Mouse (Mus musculus) erythroblast, embryonic 14.5 days (primary cell): ENCODE results near the gene Mrpl4. TPM values are rescaled to one million over a fixed set of nuclear protein-coding genes. Genes with fewer than 3 reads are reported as not detected.

Source experiments
- H3K27me3 ChIP-seq: 2 replicates; pipeline ENCODE4 v1.6.1; 2012; ENCODE audit warnings: inconsistent platforms; ENCODE audit not compliant: control insufficient read depth
- H3K36me3 ChIP-seq: 2 replicates; pipeline ENCODE4 v1.6.1; 2012; ENCODE audit warnings: mild to moderate bottlenecking, inconsistent platforms; ENCODE audit not compliant: control insufficient read depth
- H3K4me1 ChIP-seq: 2 replicates; pipeline ENCODE4 v1.6.1; 2012; ENCODE audit warnings: inconsistent platforms; ENCODE audit not compliant: control insufficient read depth
- H3K4me3 ChIP-seq: replicated peaks from 2 replicates; pipeline ENCODE3; 2012; ENCODE audit warnings: moderate library complexity, mild to moderate bottlenecking, inconsistent platforms
- H3K9me3 ChIP-seq: 2 replicates; pipeline ENCODE4 v1.6.1; 2012; ENCODE audit warnings: low read length, inconsistent platforms, mixed read lengths; ENCODE audit not compliant: control insufficient read depth
- GATA1 ChIP-seq: IDR thresholded peaks from 2 replicates; pipeline ENCODE4 v1.6.1; 2012; ENCODE audit warnings: low read length, inconsistent platforms, mixed read lengths
- TAL1 ChIP-seq: IDR thresholded peaks from 3 replicates; pipeline ENCODE4 v1.6.1; 2012; ENCODE audit warnings: low read length, inconsistent platforms, mixed read lengths
- polyA plus RNA-seq: library from polyadenylated mRNA; stranded (reverse); fragments of >175 nt; gene quantifications from 2 replicates; pipeline ENCODE4 v1.2.3, GENCODE M21; 2012

Mrpl4 gene
- polyA plus RNA-seq, result 11.7 and 15.4 TPM in 2 replicates

- TF ChIP-seq GATA1 (no peak), TAL1 (no peak)
- Histone ChIP-seq H3K27me3 (no peaks in the 10 kb centered on the region), H3K4me3 (peak within 1 kb of the TSS; percentile 87), H3K36me3 (peaks cover 35% of the 10 kb centered on the region), H3K4me1 (peaks cover 55% of the 10 kb centered on the region), H3K9me3 (no peaks in the 10 kb centered on the region)
Observed at GRCm38 (mm10) chr9:21002627-21003551, at the start of gene Mrpl4. TSS of gene Mrpl4 (plus strand) at chr9:21002738.

- H3K4me1 ChIP-seq, result peaks cover 12% of the 10 kb centered on the region
- H3K4me3 ChIP-seq, result no peak overlapping the region
- TF ChIP-seq GATA1, result no peak
- no peak for TF ChIP-seq TAL1
- H3K36me3 ChIP-seq, result no peaks in the 10 kb centered on the region
- no peaks in the 10 kb centered on the region for H3K9me3 ChIP-seq
- peaks cover 4% of the 10 kb centered on the region for H3K27me3 ChIP-seq
Observed at GRCm38 (mm10) chr9:20956989-20957388, 45.5 kb upstream of the Mrpl4 start.

DNA sequence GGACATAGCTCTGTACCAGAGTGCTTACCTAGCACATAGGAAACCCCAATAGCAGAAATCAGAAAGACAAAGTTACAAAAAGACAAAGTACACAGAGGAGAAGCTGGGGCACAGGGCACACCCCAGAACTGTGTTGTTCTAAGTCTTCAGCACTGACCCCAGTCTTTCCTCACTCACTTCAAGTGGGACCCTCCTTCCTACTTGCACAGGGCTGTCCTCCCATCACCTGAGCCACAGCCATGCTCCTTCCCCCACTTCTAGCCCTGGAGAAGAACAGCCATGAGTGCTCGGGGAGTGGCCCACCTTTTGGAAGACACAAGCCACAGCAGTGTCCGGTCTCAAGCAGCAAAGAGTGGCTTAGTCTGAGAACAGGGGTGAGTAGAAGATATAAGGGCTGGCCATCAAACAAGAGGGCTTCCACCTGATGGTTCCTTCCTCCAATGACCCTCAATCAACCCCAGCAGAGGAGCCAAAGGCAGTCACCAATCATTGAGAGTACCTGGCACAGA lies 43.1 kb upstream of the Mrpl4 start, which contains the start of gene Dnmt1:
Gene Dnmt1, minus strand, starts transcription at position 459 of the 509 bp plus-strand sequence.
- Histone ChIP-seq H3K27me3 (peaks cover 4% of the 10 kb centered on the region), H3K36me3 (no peaks in the 10 kb centered on the region), H3K4me1 (no peaks in the 10 kb centered on the region), H3K4me3 (no peak within 1 kb of the TSS), H3K9me3 (no peaks in the 10 kb centered on the region)
- TF ChIP-seq TAL1 (no peak), GATA1 (no peak)

DNA sequence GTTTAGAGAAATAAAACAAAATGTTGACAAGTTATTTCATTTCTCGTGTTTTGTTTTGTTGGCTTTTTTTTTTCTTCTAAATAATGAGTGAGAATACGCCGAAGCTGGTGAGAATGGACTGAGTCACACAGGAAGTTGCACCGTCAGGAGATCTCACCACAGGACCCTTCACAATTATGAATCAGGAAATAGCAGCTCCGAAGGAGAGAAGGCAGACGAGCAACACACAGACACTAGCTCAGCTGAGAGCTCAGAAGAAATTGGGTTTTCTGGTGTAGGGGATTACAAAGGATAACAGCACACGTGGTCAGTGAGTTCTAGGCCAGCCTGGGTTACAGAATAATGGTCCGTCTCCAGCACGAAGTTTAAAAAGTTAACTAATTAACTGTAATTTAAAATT lies 41.0 kb upstream of the Mrpl4 start:
- H3K4me1 ChIP-seq, result peaks cover 18% of the 10 kb centered on the region

DNA sequence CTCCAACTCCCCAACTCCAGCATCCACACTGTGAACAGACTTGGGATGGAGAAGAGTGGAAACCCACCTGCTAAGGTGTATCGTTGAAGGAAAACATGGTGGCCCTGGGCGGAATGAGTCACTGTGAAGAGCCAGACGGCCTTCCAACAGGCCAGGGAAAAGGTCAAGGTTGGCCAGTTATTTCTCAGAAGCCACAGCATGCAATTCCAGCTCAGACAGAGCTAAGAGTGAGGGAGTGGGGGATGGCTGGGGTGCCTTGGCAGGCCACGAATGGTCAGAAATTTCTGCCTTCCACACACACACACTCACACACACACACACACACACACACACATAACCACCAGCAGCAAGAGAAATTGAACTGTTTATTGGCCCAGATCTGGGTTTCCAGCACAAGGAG lies 36.9 kb upstream of the Mrpl4 start:
- Histone ChIP-seq H3K4me1 (peaks cover 22% of the 10 kb centered on the region), H3K4me3 (no peak overlapping the region), H3K9me3 (no peaks in the 10 kb centered on the region), H3K36me3 (peaks cover 5% of the 10 kb centered on the region), H3K27me3 (no peaks in the 10 kb centered on the region)
- TF ChIP-seq TAL1, result no peak
- no peak for TF ChIP-seq GATA1

More for the DNA sequence above, 41.0 kb upstream of the Mrpl4 start:
- Histone ChIP-seq H3K36me3 (no peaks in the 10 kb centered on the region), H3K9me3 (no peaks in the 10 kb centered on the region), H3K4me3 (no peak overlapping the region), H3K27me3 (peaks cover 4% of the 10 kb centered on the region)
- TF ChIP-seq TAL1, result no peak

GRCm38 (mm10) chr9:20966008-20966407 lies 36.5 kb upstream of the Mrpl4 start:
- H3K9me3 ChIP-seq, result no peaks in the 10 kb centered on the region
- no peak overlapping the region for H3K4me3 ChIP-seq
- TF ChIP-seq TAL1 (no peak), GATA1 (no peak)
- H3K4me1 ChIP-seq, result peaks cover 22% of the 10 kb centered on the region
- no peaks in the 10 kb centered on the region for H3K27me3 ChIP-seq
- H3K36me3 ChIP-seq, result peaks cover 5% of the 10 kb centered on the region

- Histone ChIP-seq H3K4me3 (no peak overlapping the region), H3K27me3 (no peaks in the 10 kb centered on the region), H3K9me3 (no peaks in the 10 kb centered on the region), H3K36me3 (peaks cover 5% of the 10 kb centered on the region), H3K4me1 (peaks cover 22% of the 10 kb centered on the region)
- TF ChIP-seq TAL1 (no peak), GATA1 (no peak)
Observed at GRCm38 (mm10) chr9:20966747-20967146, 35.8 kb upstream of the Mrpl4 start.

DNA sequence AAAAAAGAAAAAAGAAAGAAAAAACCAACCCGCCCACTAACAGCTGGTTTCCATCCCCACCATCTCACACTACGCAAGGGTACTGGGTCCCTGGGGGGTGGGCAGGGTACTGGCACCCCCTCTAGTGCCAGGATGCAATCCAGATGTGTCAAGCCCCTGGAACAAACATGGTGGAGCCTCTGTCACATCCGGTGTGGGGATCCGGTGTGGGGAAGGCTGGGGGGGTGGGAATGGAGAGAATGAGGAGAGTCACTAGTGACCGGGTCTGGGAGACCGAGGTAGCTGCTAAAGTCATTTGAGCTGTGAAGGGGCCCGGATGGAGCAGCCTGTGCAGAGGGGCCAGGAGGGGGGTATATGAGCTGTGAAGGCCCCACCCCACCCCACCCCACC lies 30.8 kb upstream of the Mrpl4 start:
- TF ChIP-seq TAL1 (no peak), GATA1 (no peak)
- Histone ChIP-seq H3K4me3 (no peak overlapping the region), H3K36me3 (peaks cover 5% of the 10 kb centered on the region), H3K4me1 (peaks cover 20% of the 10 kb centered on the region), H3K27me3 (peaks cover 27% of the 10 kb centered on the region), H3K9me3 (no peaks in the 10 kb centered on the region)

DNA sequence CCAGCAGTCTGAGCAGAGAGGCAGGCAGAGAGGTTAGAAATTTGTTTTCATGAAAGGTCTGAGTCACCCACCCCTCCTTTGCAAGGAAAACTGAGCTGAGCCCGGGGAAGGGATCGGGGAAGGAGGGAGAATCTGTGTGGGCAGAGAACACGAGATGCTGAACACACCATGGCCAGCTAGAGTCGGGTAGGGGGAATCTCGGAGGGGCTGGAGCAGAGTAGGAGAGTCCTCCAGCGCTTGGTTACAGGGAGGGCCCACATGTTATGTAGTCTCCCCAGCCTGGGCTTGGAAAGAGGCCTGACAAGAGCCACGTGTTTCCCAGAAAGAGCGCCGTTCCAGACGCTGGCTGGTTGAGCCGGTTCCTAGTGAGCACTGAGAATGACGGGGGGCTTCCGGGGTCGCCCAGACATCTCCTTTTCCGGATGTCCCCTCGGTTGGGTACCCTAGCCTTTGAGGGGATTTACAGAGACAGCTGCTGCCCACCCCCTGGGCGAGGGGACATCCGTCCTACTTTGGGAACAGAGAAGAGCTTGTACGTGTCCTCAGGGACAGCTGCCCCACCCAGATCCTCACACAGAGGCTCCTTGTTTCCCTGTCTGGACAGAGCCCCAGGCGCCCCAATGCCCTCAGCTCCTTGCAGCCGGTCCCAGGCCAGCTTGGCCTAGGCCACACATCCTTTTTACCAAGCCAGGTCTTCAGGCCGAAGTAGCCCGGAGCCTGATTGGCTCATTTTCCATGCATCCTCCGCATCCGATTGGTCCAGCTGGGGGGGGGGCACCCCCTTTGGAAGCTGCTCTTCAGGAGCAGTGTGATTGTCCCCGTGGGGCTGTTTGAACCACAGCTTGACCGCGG lies 30.2 kb upstream of the Mrpl4 start:
- Histone ChIP-seq H3K27me3 (peaks cover 27% of the 10 kb centered on the region), H3K4me1 (peaks cover 24% of the 10 kb centered on the region), H3K9me3 (no peaks in the 10 kb centered on the region), H3K36me3 (peaks cover 5% of the 10 kb centered on the region), H3K4me3 (no peak overlapping the region)
- no peak for TF ChIP-seq GATA1
- TF ChIP-seq TAL1, result no peak
